Mouse (Mus musculus): ENCODE measurements around the gene Trappc3l.
"Not testable (repeated sequence)": the region's sequence is repeated elsewhere in the genome, so short reads cannot be mapped to it uniquely, and the experiment has no call there.

Gene Trappc3l

GRCm38 (mm10) chr10:34037401-34037800 is at the start of gene Trappc3l:
Gene Trappc3l, plus strand, starts transcription at chr10:34037597.
- DNase-seq = no peak

- DNase-seq = not testable (repeated sequence)
These were observed 40.7 kb upstream of the Trappc3l start for GRCm38 (mm10) chr10:33996686-33997085.

- no peak for DNase-seq
These were observed 39.0 kb upstream of the Trappc3l start for GRCm38 (mm10) chr10:33998397-33998796.

GRCm38 (mm10) chr10:34012581-34012980 is 24.8 kb upstream of the Trappc3l start:
- no peak for DNase-seq

GRCm38 (mm10) chr10:34013241-34013640 is 24.2 kb upstream of the Trappc3l start:
- DNase-seq = no peak

GRCm38 (mm10) chr10:34018746-34019301 is 18.6 kb upstream of the Trappc3l start:
- peak; percentile 1 for DNase-seq

GRCm38 (mm10) chr10:34019302-34020075 is 17.9 kb upstream of the Trappc3l start, which contains the start of gene Rwdd1:
Gene Rwdd1, minus strand, starts transcription at chr10:34019624.
- peak; percentile 98 for DNase-seq

- no peak for DNase-seq
These were observed 7.1 kb upstream of the Trappc3l start for GRCm38 (mm10) chr10:34030322-34030721.

- peak; percentile 90 for DNase-seq
These were observed 3.6 kb upstream of the Trappc3l start for GRCm38 (mm10) chr10:34033630-34034305.

GRCm38 (mm10) chr10:34036587-34036986 is 810 bp upstream of the Trappc3l start:
- peak; percentile 40 for DNase-seq

GRCm38 (mm10) chr10:34044210-34044609 is 6.8 kb downstream of the Trappc3l start, which contains the start of gene Calhm4:
Gene Calhm4, minus strand, starts transcription at chr10:34044310.
- no peak for DNase-seq

GRCm38 (mm10) chr10:34053987-34054386 is 16.6 kb downstream of the Trappc3l start:
- DNase-seq = no peak

GRCm38 (mm10) chr10:34066591-34066990 is 29.2 kb downstream of the Trappc3l start:
- DNase-seq = no peak

- no peak for DNase-seq
These were observed 32.2 kb downstream of the Trappc3l start for GRCm38 (mm10) chr10:34069606-34070005.

GRCm38 (mm10) chr10:34070999-34071492 is 33.6 kb downstream of the Trappc3l start:
- DNase-seq = no peak

GRCm38 (mm10) chr10:34071650-34072049 is 34.3 kb downstream of the Trappc3l start:
- DNase-seq = no peak

- no peak for DNase-seq
These were observed 37.3 kb downstream of the Trappc3l start for GRCm38 (mm10) chr10:34074522-34075200.

- no peak for DNase-seq
These were observed 49.1 kb downstream of the Trappc3l start for GRCm38 (mm10) chr10:34086514-34086913.

- no peak for DNase-seq
These were observed 51.1 kb downstream of the Trappc3l start for GRCm38 (mm10) chr10:34088515-34088914.

- DNase-seq = no peak
These were observed 52.1 kb downstream of the Trappc3l start for GRCm38 (mm10) chr10:34089517-34089916.

GRCm38 (mm10) chr10:34090481-34090880 is 53.1 kb downstream of the Trappc3l start:
- no peak for DNase-seq

GRCm38 (mm10) chr10:34091888-34092287 is 54.5 kb downstream of the Trappc3l start:
- no peak for DNase-seq

- no peak for DNase-seq
These were observed 57.8 kb downstream of the Trappc3l start for GRCm38 (mm10) chr10:34095147-34095546.

All from lung, postnatal 36 days (tissue).